Mouse (Mus musculus) layer of hippocampus, postnatal 25 days (tissue): ENCODE results near the gene Gm21976. TPM values are rescaled to one million over a fixed set of nuclear protein-coding genes. Genes with fewer than 3 reads are reported as not detected.
A peak's percentile ranks its signal among the peaks of the same experiment; 100 is the strongest.

Experiments used
- DNase-seq, 2 experiments: peaks; one replicate each; pipeline ENCODE4 v3.0.0; 2022; ENCODE audit warnings: mixed read lengths in 2 of 2, low spot score in 1 of 2; ENCODE audit errors: extremely low spot score in 1 of 2
- total RNA-seq, 2 experiments: library from RNA; stranded (reverse); gene quantifications; 2 replicates each; pipeline ENCODE4 v1.2.3; 2021

The Gm21976 gene
- total RNA-seq, 2 experiments from 2014 or later: not detected

DNA sequence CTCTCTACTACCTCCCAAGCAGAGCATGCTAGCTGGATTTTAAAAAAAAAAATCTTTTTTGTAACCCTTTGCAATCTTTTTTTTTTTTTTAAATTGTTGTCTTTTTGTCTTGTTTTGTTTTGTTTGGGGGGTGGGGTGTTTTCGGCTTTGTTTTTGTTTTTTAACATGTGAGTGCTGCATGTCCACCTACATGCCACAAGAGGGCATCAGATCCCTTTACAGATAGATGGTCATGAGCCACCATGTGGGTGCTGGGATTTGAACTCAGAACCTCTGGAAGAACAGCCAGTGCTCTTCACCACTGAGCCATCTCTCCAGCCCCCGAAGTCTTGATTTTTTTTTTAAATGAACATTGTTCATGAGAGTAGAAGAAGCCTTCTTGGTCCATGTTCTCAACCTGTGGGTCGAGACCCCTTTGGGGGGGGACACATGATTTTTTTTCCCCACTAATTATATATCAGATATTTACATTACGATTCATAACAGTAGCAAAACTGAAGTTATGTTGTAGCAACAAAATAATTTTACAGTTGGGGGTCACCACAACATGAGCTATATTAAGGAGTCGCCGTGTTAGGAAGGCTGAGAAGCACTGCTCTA is 18.3 kb downstream of the Gm21976 start:
- DNase-seq: no peak

DNA sequence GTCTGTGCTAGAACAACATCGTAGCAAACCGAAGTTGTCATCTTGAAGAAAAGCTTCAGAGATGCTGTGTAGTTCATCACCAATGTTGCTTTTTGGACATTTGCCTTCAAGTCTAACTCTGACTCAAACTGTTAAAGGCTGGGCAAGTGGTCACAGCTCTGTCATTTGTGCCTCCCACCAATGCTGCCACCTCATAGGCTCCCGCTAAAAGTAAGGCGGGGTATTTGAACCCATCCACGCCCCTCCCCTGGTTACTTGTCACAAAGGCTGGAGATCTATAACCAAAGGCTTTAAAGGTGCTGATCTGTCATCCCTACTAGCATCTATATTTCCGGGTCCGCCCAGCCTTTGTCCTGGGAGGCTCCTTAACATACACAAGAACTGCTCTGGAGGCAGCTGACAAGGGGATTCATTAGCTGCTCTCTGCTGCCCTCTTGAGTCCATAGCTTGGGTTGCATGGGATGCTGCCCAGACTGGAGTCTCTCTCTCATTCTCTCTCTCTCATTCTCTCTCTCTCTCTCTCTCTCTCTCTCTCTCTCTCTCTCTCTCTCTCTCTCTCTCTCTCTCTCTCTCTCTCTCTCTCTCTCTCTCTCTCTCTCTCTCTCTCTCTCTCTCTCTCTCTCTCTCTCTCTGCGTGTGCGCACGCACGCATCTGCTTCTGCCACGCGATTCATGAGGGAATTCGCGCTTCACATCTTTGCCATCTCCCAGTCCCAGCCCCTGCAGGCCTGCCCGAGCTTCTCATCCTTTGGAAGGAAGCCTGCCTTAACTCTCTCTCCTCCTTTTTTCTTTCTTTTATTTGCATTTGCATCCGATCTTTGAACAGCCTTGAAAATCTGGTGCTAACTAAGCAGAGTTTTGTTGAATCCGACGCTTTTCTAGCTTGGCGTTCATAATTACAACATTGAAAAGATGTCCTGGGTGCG is 19.4 kb downstream of the Gm21976 start:
- DNase-seq: peak; percentile 64 to 87

DNA sequence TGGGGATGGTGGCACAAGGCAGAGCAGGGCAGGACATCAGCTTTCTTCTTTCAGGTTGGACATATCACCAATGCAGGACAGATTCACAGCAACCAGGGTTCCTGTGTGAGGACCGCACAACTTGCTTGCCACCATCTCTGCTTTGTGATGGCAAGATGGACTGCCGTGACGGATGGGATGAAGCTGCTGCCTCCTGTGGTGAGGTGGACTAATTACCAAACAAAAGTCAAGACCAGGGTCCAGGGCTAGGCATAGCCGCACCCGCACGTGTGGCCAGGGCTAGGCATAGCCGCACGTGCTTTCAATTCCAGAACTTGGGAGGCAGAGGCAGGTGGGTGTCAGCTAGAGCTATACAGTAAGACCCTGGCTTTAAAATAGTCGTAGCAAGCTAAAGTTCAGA is 25.6 kb downstream of the Gm21976 start:
- no peak for DNase-seq

DNA sequence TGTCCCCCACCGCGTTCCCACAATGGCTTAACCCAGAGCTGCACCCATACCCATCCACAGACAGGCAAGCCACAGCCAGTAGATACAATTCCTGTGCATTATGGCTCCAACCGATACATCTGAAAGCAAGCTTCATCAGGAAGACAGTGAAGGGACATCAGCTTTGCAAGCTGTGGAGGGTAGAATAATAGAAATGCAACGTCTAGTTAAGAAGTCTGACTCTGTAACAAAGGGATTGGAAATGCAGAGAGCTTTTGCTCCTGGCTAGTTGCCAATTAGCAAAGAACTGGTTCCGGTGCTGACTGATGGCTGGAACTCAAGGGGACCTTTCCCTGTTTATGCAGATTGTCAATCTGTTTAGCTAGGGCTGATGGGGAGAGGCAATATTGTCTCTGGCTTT is 26.7 kb downstream of the Gm21976 start:
- no peak for DNase-seq

DNA sequence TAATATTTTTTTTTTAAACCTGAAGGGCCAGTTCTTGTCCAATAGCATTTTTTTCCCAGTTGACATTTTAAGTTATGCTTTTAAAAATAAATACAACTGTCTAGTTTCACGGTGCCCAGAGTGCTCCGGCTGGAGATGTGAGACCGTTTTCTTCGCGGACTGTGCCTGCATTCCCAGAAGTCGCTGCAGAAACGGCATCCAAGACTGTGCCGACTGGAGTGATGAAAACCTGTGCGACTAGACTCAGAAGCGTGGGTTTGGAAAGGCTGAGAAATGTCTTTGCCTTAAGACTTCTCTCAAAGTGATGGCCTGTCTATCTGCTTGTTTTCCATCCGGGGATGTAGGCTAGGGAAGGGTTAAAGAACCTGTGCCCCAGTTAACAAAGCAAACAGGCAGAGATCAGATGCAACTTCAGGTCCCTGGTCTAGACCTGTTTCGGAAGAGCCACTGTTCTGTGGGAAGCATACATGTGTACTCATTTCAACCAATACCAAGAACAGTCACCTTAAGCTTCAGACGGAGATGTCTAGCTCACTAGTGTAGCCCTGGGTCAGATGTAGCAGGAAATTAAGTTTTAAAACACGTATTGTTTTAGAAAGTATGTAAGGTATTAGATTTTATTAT is 27.3 kb downstream of the Gm21976 start:
- DNase-seq: no peak

DNA sequence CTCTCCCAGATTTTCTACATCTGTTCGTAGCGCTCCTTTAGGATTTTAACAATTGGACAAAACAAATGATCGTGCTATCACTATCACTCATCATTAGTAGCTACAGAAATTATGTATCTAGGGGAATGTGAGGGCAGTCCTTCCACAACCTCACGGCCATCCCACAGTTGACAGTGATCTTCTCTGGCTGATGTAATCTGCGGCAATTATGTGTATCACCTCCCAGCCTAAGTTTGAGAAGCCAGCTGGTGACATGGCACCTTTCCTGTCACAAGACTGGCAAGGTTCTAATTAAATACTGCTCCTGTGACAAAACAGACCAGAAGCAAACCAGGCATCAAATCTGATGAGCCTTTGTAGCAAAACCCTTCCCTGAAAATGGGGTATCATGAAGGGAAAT is 28.3 kb downstream of the Gm21976 start:
- DNase-seq: no peak

DNA sequence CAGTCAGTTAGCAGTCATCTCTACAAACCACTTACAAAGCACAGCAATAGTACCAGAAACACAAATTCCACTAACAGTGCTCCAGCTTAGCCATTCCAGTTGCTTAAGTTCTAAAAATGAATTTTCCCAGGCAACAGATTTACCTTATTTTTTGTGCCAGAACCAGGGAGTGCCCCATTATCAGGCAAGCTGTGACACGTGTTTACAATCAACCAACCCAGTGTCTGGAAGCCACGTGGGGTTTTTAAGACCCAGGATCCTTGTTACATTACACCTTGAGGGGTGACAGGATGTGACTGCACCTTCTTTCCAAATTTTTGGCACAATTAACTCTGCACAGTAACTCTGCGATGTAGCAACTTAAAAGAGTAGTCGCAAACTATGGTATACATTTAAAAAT is 29.0 kb downstream of the Gm21976 start:
- no peak for DNase-seq

DNA sequence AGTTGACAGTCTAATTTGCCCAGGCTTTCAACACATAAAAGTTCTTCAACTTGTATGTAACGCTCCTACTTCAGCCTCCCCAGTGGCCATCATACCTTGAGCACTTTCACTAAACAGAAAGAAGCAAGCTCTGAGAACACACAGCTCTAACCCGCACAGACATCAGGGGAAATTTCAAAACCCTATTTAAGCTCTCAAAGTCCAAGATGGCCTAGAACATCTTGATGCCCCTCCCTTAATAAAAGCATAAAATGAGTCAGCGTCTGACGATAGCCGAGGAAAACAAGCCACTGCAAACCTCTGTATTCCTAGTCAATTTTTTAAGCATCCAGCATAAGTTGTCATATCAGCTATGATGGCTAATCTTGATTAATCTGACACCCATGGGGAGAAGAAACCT is 31.9 kb downstream of the Gm21976 start:
- DNase-seq: no peak

DNA sequence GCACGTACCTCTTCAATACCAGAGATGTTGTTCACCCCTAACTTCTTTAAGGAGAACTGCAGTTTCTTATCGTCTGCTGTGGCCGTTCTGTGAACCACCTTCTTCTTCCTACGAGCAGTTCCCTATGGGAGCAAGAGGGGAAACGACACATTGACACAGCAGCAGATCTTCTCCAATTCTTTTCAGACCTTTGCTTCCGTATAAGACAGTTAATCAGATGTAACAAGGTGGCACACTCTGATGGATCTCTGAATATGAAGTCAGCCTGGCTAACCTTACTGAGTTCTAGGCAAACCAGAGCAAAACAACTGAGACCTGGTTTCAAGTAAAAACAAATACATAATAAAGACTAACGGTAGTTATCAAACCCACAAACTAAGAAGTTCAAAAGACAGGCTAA is 33.9 kb downstream of the Gm21976 start:
- DNase-seq: no peak

DNA sequence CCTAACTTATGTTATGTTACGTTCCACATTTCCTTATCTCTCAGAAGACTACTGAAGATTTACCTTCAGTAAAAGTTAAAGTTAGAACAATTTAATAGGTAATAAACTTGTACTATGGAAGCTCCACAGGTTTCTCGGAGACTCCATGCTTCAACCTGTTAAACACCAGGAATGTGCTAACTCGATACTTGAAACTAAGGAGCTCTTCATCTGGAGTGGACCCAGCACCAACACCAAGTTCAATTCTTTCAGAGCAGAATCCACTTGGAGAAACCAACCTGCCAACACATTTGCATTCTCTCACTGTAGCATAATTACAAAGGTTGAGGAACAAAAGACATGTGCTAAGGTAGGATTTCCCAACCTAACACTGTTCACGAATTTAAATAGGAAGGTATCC is 35.4 kb downstream of the Gm21976 start:
- DNase-seq: no peak

DNA sequence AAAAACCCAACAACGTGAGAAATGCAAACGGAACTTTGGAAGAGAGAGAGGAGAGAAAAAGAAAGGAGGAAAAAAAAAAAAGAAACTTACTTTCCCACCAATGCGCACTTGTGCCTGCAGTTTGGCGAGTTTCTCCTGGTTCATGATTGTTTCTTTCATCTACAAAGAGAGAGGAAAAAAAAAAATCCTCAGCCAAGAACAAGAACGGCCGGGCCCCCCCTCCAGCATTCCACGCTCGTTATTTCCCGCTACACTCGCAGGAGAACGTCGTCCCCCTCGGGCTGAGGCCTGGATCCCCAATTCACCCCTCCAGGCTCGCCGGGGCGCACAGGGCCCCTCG is 36.4 kb downstream of the Gm21976 start:
- no peak for DNase-seq

DNA sequence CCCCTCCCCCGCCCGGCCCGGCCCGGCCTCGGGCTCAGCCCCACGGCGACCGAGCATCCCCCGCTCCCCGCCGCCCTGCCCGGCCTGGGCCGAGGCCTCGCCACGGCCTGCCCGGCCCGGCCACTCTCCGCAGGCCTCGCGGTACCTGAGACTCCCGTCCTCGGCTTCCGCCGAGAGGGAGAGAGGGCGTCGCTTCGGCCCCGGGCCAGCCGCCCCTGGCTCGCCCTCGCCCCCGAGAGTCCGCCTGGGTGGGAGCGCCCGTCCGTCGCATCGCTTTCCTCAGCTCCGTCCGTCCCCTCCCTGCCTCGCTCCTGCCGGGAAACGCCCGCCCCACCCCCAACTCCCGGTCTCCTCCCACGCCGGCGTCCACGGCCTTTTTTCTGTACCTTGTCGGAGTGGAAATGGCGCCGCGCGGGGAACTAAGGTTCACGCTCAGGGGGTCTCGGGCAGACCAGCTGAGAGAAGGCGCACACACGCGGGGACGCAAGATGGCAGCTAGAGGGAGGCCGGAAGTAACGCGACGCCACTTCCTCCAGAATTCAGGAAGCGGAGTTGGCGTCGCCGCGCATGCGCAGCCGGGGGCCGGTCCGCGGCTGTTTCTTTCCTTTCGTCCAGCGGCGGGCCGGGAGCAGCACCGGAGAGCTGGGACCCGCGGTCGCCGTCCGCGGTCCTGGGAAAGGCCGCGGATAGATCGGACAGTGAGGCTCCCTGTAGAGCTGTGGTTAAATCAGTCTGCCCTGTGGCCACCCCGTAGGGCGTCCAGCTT is 37.0 kb downstream of the Gm21976 start, which contains the start of gene Btf3:
Gene Btf3, minus strand, starts transcription at position 527 of the 766 bp plus-strand sequence.
- DNase-seq: peak; percentile 92

DNA sequence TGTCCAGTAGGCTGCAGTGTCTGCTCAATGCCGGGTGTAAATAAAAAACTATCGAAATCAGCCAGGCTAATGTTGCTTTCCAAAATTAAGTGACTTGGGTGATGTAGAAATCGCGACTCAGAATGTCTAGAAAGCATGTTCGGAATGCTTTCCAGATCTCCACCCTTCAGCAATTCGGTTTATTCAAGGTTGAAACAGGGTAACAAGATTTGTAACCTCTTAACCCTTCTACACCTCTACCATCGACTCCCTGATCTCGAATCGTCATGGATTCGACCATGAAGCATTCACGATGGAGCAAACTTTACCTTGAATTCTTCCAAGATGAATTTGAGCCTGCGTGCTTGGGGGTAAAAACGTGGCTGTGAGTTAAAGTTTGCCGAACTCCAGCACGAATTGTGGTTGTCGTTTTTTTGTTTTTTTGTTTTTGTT is 37.6 kb downstream of the Gm21976 start:
- no peak for DNase-seq

DNA sequence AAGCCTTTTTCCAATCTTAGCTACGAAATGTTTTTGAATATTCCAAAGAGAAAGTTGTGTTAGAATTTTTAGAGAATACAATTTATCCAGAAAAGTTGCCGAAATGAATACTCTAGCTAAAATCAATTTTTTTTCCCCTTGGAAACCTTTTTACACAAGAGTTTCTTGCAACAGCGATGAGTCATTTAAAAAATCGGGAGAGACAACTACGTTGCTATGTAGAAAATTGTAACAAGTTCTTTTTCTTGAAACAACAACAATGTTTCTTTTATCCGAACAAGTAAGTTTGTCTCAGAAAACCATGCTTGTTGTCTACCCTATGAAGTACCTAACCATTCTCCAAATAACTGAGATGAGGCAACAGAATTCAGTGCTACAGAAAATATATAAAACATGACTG is 38.2 kb downstream of the Gm21976 start:
- DNase-seq: no peak

DNA sequence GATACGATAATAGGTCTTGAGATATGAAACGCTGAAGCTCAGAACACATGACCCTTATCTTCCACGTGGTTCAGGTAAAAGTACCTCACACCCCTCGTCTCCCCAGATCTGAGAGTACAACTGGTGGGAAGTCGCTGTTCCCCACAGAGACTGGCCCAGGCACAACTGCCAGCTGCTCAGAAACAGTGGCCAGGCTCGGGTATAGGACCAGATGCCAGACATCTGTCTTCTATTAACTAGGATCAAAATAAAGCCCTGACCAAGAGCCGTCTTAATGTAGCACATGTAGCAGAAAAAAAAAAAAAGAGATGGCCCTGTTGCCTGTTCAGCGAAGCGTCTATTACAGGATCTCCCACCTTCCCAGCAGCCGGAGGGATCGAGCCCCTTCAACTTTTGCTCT is 45.3 kb downstream of the Gm21976 start:
- DNase-seq: no peak

DNA sequence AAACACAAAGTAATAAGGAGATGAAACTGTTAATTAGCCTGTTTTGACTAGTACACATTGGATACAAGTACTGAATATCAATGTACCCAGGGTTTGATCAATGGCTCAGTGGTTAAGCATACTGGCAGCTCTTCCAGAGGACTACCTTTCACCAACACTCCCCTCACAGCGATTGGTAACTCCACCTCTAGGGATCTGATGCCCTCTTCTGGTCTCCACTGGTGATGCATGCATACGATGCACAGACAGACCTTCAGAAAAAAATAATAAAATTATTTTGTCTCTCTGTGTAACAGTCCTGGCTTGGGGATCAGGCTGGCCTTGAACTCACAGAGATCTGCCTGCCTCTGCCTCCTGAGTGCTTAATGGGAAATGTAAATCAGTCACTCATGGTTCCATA is 52.4 kb downstream of the Gm21976 start:
- DNase-seq: peak in 1 of 2 experiments; percentile 49

DNA sequence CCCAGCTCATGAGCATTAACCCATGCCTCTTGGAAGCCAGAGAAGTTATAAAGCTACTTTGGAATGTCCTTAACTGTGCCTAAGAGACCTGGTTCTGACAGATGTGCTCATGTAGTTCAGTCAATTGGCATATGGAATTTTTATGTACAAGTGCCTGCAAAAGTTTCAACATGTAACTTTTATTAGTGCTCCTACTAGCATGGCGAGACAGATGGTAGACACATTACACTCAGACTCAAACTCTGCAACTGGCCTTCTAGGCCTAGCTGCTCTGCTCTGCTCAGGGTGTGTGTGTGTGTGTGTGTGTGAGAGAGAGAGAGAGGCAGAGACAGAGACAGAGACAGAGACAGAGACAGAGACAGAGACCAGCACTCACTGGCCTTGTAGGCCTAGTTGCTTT is 56.5 kb downstream of the Gm21976 start:
- no peak for DNase-seq

DNA sequence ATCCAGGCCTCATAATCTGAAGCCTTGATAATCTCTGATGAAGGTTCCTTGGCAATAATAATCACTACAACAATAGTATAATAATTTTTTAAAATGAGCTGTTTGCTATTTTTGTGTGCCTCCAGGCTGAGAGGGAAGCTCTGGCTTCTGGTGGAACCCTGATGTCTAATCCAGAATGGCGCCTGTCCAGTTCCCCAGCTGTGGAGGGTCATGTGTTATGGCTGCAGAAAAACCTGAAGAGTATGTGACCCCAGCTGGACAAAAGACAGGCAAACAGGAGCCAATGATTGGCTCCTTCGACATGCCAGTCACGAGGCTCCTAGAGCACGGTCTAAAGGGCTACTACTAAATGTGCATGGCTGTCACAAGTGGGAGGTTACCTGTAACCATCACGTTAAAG is 60.8 kb downstream of the Gm21976 start:
- no peak for DNase-seq

DNA sequence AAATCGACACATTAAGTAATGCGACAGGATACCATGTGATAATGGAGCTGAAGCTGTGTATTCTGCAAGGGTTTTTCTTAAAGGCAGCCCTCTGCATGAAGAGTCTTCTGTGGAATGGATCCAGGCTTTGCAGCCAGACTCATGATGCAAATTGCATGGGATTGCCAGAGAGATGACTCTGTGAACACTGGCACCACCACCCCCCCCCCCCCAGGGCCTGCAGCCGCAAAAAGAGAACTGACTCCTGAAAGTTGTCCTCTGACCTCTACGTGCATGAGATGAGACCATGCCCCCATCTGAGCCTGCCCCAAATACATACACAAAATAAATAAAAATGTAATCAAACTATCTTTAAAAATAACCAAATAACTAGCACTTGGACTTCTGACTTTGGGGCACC is 69.8 kb downstream of the Gm21976 start:
- DNase-seq: no peak

DNA sequence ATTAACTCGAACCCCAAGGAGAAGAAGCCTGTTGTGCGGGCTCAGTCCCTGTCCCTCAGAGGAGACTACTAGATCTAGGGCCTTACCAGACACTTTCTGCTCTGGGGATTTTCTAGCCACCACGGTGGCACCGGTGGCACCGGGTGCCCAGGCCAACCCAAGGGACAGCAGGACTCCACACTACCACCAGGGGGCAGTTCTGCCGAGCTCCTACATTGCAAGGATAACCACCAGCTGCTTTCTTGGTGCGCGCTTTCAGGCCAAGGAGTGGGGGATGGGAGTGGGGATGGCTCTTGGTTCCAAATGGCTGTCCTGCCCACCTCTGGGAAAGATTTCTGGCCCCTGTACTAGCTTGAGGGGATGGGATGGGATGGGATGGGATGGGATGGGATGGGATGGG is 71.8 kb downstream of the Gm21976 start:
- no peak for DNase-seq
